ENCODE assay signal across 25 mouse cellular contexts in genomic region chr3:44154526-44154925, GRCm38 (mm10).
A peak's percentile ranks its signal among the peaks of the same experiment; 100 is the strongest.
DNase-seq lines count a peak whose midpoint lies in the region; ATAC-seq and TF ChIP-seq lines count a peak whose summit lies in the region.
"Had no signal": no experiment of that assay in that cellular context is flagged by ENCODE, and none has a peak within 500 bp of the region (broad histone marks: within the 10 kb centered on the region; RNA-seq: fewer than 3 reads in every experiment).

No protein-coding gene starts in this region.

- no peak for TF ChIP-seq EP300 in MEL (IDR thresholded peaks at IDR 0.05; ENCODE audit: low read depth in 1 of 2, low read length in 2 of 2)

- 51% methylated on average over 1 of the region's 1 CpGs for whole genome bisulfite sequencing in midbrain, embryonic 14.5 days
- 52% methylated on average over 1 of the region's 1 CpGs for WGBS in midbrain, embryonic 13.5 days

- no peaks in the 10 kb centered on the region for H3K9me3 ChIP-seq in midbrain, embryonic 14.5 days (ENCODE audit: control insufficient read depth, low read length)
- no peaks in the 10 kb centered on the region for H3K9me3 ChIP-seq in midbrain, embryonic 13.5 days
- H3K9me3 ChIP-seq in MEL (replicated peaks; ENCODE audit: insufficient read depth, low read length): no peaks in the 10 kb centered on the region
- H3K9me3 ChIP-seq: G1E had no signal

- TF ChIP-seq POLR2A in MEL (IDR thresholded peaks at IDR 0.05; ENCODE audit: control insufficient read depth in 1 of 2, insufficient read depth in 1 of 2, low read depth in 1 of 2, low read length in 2 of 2, poor library complexity in 1 of 2): no peak
- no peak for TF ChIP-seq POLR2A in brain, embryonic 14.5 days (IDR thresholded peaks at IDR 0.05; ENCODE audit: borderline replicate concordance, extremely low read depth, insufficient read depth, insufficient read length, poor library complexity, severe bottlenecking)

- peak; percentile 10 for DNase-seq in midbrain, embryonic 14.5 days
- no peak for DNase-seq in MEL (ENCODE audit: low read depth, low spot score)
- peak; percentile 3 for DNase-seq in MEL-GATA-1-ER (ENCODE audit: extremely low read depth, low read depth)
- peak; percentile 23 for DNase-seq in brain, embryonic 14.5 days (ENCODE audit: low read depth)
- DNase-seq in thymus, postnatal 36 days: no peak
- no peak for DNase-seq in cerebellum, postnatal 4 days (ENCODE audit: low spot score in 2 of 2)
- DNase-seq in kidney, adult 9 months: no peak
- DNase-seq: adrenal gland, adult 2 months; adrenal gland, adult 8-10 months; adrenal gland, postnatal 10 days; adrenal gland, postnatal 14 days; adrenal gland, postnatal 25 days; adrenal gland, postnatal 36 days; B cell, adult 2 months; cerebellum, adult 11 months; cerebellum, adult 11-12 months; cerebellum, adult 18-20 months; cerebellum, adult 2 months; cerebellum, adult 8-10 months had no signal

- no peaks in the 10 kb centered on the region for H3K36me3 ChIP-seq in midbrain, embryonic 14.5 days (ENCODE audit: control insufficient read depth, insufficient read depth, low read length)
- H3K36me3 ChIP-seq in midbrain, embryonic 13.5 days: no peaks in the 10 kb centered on the region
- no peaks in the 10 kb centered on the region; a peak in 1 of 4 replicates for H3K36me3 ChIP-seq in MEL (ENCODE audit: control insufficient read depth in 1 of 2, insufficient read depth in 2 of 2, low read length in 2 of 2)
- H3K36me3 ChIP-seq: G1E had no signal

- no peak for TF ChIP-seq CTCF in MEL (IDR thresholded peaks at IDR 0.05 in 2 of 3, conservative IDR thresholded peaks at IDR 0.05 in 1 of 3; ENCODE audit: control insufficient read depth in 1 of 3, insufficient read depth in 1 of 3, low read depth in 2 of 3, low read length in 3 of 3, poor library complexity in 1 of 3, severe bottlenecking in 1 of 3)
- no peak for TF ChIP-seq CTCF in brain, embryonic 14.5 days (IDR thresholded peaks at IDR 0.05; ENCODE audit: borderline replicate concordance, extremely low read depth, insufficient read depth, insufficient read length)

- TF ChIP-seq RAD21 in MEL (IDR thresholded peaks at IDR 0.05; ENCODE audit: low read depth, low read length): no peak

- no peak for ATAC-seq in midbrain, embryonic 14.5 days (ENCODE audit: low FRiP score, low TSS enrichment)
- no peak for ATAC-seq in midbrain, embryonic 13.5 days
- ATAC-seq: activated CD4-positive, CD25-positive, alpha-beta regulatory T cell, adult 4 months; CD4-positive, CD25-positive, alpha-beta regulatory T cell, adult 4 months; Patski had no signal

- no peaks in the 10 kb centered on the region for H3K27me3 ChIP-seq in midbrain, embryonic 14.5 days (ENCODE audit: control insufficient read depth, insufficient read depth, low read length)
- H3K27me3 ChIP-seq in midbrain, embryonic 13.5 days: no peaks in the 10 kb centered on the region
- H3K27me3 ChIP-seq in MEL (ENCODE audit: control insufficient read depth in 1 of 2, insufficient read depth in 2 of 2, low read length in 2 of 2): no peaks in the 10 kb centered on the region
- H3K27me3 ChIP-seq: CH12.LX, Patski had no signal

- H3K79me2 ChIP-seq in MEL (ENCODE audit: control insufficient read depth, insufficient read depth, low read length, poor library complexity): no peaks in the 10 kb centered on the region

- no peaks in the 10 kb centered on the region for H3K4me1 ChIP-seq in midbrain, embryonic 14.5 days (ENCODE audit: control insufficient read depth, insufficient read depth, low read length)
- H3K4me1 ChIP-seq in midbrain, embryonic 13.5 days (replicated peaks): no peaks in the 10 kb centered on the region
- no peaks in the 10 kb centered on the region for H3K4me1 ChIP-seq in MEL (ENCODE audit: control insufficient read depth in 1 of 2, insufficient read depth in 2 of 2, low read length in 2 of 2)

- H3K9ac ChIP-seq in midbrain, embryonic 14.5 days (replicated peaks; ENCODE audit: low read length): no peak overlapping the region
- H3K9ac ChIP-seq in midbrain, embryonic 13.5 days (replicated peaks): no peak overlapping the region
- H3K9ac ChIP-seq in MEL (ENCODE audit: control insufficient read depth, low read depth, low read length, poor library complexity, severe bottlenecking): no peak overlapping the region

- H3K4me3 ChIP-seq in midbrain, embryonic 14.5 days (replicated peaks; ENCODE audit: low read depth, low read length): no peak overlapping the region
- no peak overlapping the region for H3K4me3 ChIP-seq in midbrain, embryonic 13.5 days (replicated peaks)
- no peak overlapping the region for H3K4me3 ChIP-seq in MEL (ENCODE audit: control insufficient read depth in 1 of 2, insufficient read depth in 1 of 2, low read depth in 2 of 2, low read length in 2 of 2)

- no peak overlapping the region for H3K27ac ChIP-seq in midbrain, embryonic 14.5 days (replicated peaks; ENCODE audit: low read depth, low read length)
- no peak overlapping the region for H3K27ac ChIP-seq in midbrain, embryonic 13.5 days
- no peak overlapping the region for H3K27ac ChIP-seq in MEL (ENCODE audit: control insufficient read depth, low read depth, low read length)

- no peak overlapping the region for H3K4me2 ChIP-seq in midbrain, embryonic 14.5 days (ENCODE audit: low read length)
- H3K4me2 ChIP-seq in midbrain, embryonic 13.5 days (replicated peaks): no peak overlapping the region

TF ChIP-seq in MEL, 35 proteins besides CTCF, POLR2A, EP300 and RAD21:
- TF ChIP-seq CHD2 (IDR thresholded peaks at IDR 0.05; ENCODE audit: low read length) (no peak), SIN3A (IDR thresholded peaks at IDR 0.05; ENCODE audit: low read length) (no peak), USF1 (IDR thresholded peaks at IDR 0.05; ENCODE audit: low read depth, low read length) (peak; percentile 78), MXI1 (IDR thresholded peaks at IDR 0.05; ENCODE audit: low read depth, low read length) (no peak), MYC (IDR thresholded peaks at IDR 0.05; ENCODE audit: low read depth, low read length) (no peak), ZMIZ1 (IDR thresholded peaks at IDR 0.05; ENCODE audit: low read depth, low read length) (no peak), SMC3 (IDR thresholded peaks at IDR 0.05; ENCODE audit: low read depth, low read length) (no peak), NRF1 (IDR thresholded peaks at IDR 0.05; ENCODE audit: insufficient read depth, low read depth, low read length, poor library complexity, severe bottlenecking) (no peak), ELF1 (IDR thresholded peaks at IDR 0.05; ENCODE audit: low read depth, low read length) (no peak), RCOR1 (IDR thresholded peaks at IDR 0.05; ENCODE audit: low read depth, low read length) (no peak), ZC3H11A (IDR thresholded peaks at IDR 0.05; ENCODE audit: low read depth, low read length) (no peak), HCFC1 (IDR thresholded peaks at IDR 0.05; ENCODE audit: low read depth, low read length) (no peak), CHD1 (IDR thresholded peaks at IDR 0.05; ENCODE audit: low read depth, low read length) (no peak), POLR2AphosphoS5 (IDR thresholded peaks at IDR 0.05; ENCODE audit: borderline replicate concordance, low read depth, low read length) (no peak), POLR2AphosphoS2 (IDR thresholded peaks at IDR 0.05; ENCODE audit: low read length) (no peak), MAFK (IDR thresholded peaks at IDR 0.05; ENCODE audit: borderline replicate concordance, low read depth, low read length) (no peak), BHLHE40 (IDR thresholded peaks at IDR 0.05; ENCODE audit: borderline replicate concordance, low read depth, low read length) (peak; percentile 70; the same call in 1 of the 2 replicates), JUND (IDR thresholded peaks at IDR 0.05; ENCODE audit: low read depth, low read length) (no peak), MAX (IDR thresholded peaks at IDR 0.05; ENCODE audit: low read length) (no peak), TCF12 (IDR thresholded peaks at IDR 0.05; ENCODE audit: low read depth, low read length) (peak; percentile 73; the same call in 1 of the 2 replicates), USF2 (IDR thresholded peaks at IDR 0.05; ENCODE audit: borderline replicate concordance in 1 of 2, insufficient read depth in 1 of 2, low read depth in 1 of 2, low read length in 2 of 2) (0 out of 4 replicates have a peak, but pooled peaks of 1 of the 2 experiments have one; percentile 35), ETS1 (IDR thresholded peaks at IDR 0.05; ENCODE audit: low read depth, low read length) (peak; percentile 41; the same call in 1 of the 2 replicates), ZNF384 (IDR thresholded peaks at IDR 0.05; ENCODE audit: low read depth, low read length) (no peak), UBTF (IDR thresholded peaks at IDR 0.05; ENCODE audit: borderline replicate concordance, insufficient read depth, low read depth, low read length) (no peak), GATA1 (IDR thresholded peaks at IDR 0.05; ENCODE audit: low read depth, low read length) (no peak), TAL1 (IDR thresholded peaks at IDR 0.05; ENCODE audit: low read length) (no peak), E2F4 (IDR thresholded peaks at IDR 0.05; ENCODE audit: borderline replicate concordance, low read depth, low read length) (no peak), NELFE (IDR thresholded peaks at IDR 0.05; ENCODE audit: low read depth, low read length) (no peak), MYB (IDR thresholded peaks at IDR 0.05; ENCODE audit: low read depth, low read length) (no peak), MAZ (IDR thresholded peaks at IDR 0.05; ENCODE audit: low read depth, low read length) (no peak), TBP (IDR thresholded peaks at IDR 0.05; ENCODE audit: low read depth, low read length) (no peak), MEF2A (IDR thresholded peaks at IDR 0.05; ENCODE audit: extremely low read depth, insufficient replicate concordance, low read depth, low read length, poor library complexity, severe bottlenecking) (no peak), KAT2A (conservative IDR thresholded peaks at IDR 0.05; ENCODE audit: low read depth, low read length) (no peak), GABPA (IDR thresholded peaks at IDR 0.05; ENCODE audit: low read depth, low read length) (no peak), ZKSCAN1 (IDR thresholded peaks at IDR 0.05; ENCODE audit: low read depth, low read length) (no peak)

Comparison
In these comparisons a context has a peak if more than half of its experiments do, and no peak if none do; other contexts are left out.
1. DNase-seq: peak in midbrain, embryonic 14.5 days (single experiment), MEL-GATA-1-ER (single experiment) and brain, embryonic 14.5 days (single experiment); none in MEL (single experiment), thymus, postnatal 36 days (0 of 2), cerebellum, postnatal 4 days (0 of 2) and kidney, adult 9 months (single experiment).